Mouse (Mus musculus): ENCODE results near the gene Ppp1r2. TPM values are rescaled to one million over a fixed set of nuclear protein-coding genes. Genes with fewer than 3 reads are reported as not detected.

Gene Ppp1r2
- polyA plus RNA-seq, 1 experiment from 2014 or later: 95.5 TPM

- 85% methylated on average over 1 of the region's 1 CpGs for WGBS
- no peak overlapping the region for H3K4me2 ChIP-seq
- no peak overlapping the region for H3K27ac ChIP-seq
- no peaks in the 10 kb centered on the region for H3K27me3 ChIP-seq
- H3K9ac ChIP-seq: no peak overlapping the region
- no peak for ATAC-seq (ENCODE audit: low FRiP score)
- H3K4me1 ChIP-seq: no peaks in the 10 kb centered on the region
- H3K9me3 ChIP-seq: no peaks in the 10 kb centered on the region
- H3K36me3 ChIP-seq (replicated peaks): no peaks in the 10 kb centered on the region
- H3K4me3 ChIP-seq (replicated peaks): no peak overlapping the region
Observed at GRCm38 (mm10) chr16:31227746-31228145, 47.3 kb downstream of the Ppp1r2 start.

- 92% methylated on average over 4 of the region's 4 CpGs for WGBS
- Histone ChIP-seq H3K36me3 (replicated peaks) (no peaks in the 10 kb centered on the region), H3K4me2 (no peak overlapping the region), H3K4me1 (no peaks in the 10 kb centered on the region), H3K27ac (no peak overlapping the region), H3K27me3 (no peaks in the 10 kb centered on the region), H3K9ac (no peak overlapping the region), H3K4me3 (replicated peaks) (no peak overlapping the region), H3K9me3 (no peaks in the 10 kb centered on the region)
- no peak for ATAC-seq (ENCODE audit: low FRiP score)
Observed at GRCm38 (mm10) chr16:31215271-31215670, 59.8 kb downstream of the Ppp1r2 start.

- Histone ChIP-seq H3K4me3 (replicated peaks) (no peak overlapping the region), H3K4me1 (no peaks in the 10 kb centered on the region), H3K27me3 (no peaks in the 10 kb centered on the region), H3K9me3 (no peaks in the 10 kb centered on the region), H3K9ac (no peak overlapping the region), H3K4me2 (no peak overlapping the region), H3K27ac (no peak overlapping the region), H3K36me3 (replicated peaks) (no peaks in the 10 kb centered on the region)
- no peak for ATAC-seq (ENCODE audit: low FRiP score)
- WGBS: 82% methylated on average over 6 of the region's 6 CpGs
Observed at GRCm38 (mm10) chr16:31213463-31213862, 61.6 kb downstream of the Ppp1r2 start.

GRCm38 (mm10) chr16:31211503-31211902 is 63.6 kb downstream of the Ppp1r2 start:
- Histone ChIP-seq H3K9me3 (no peaks in the 10 kb centered on the region), H3K27ac (no peak overlapping the region), H3K4me3 (replicated peaks) (no peak overlapping the region), H3K9ac (no peak overlapping the region), H3K36me3 (replicated peaks) (no peaks in the 10 kb centered on the region), H3K4me2 (no peak overlapping the region), H3K4me1 (no peaks in the 10 kb centered on the region), H3K27me3 (no peaks in the 10 kb centered on the region)
- no peak for ATAC-seq (ENCODE audit: low FRiP score)
- 60% methylated on average over 9 of the region's 9 CpGs for WGBS

GRCm38 (mm10) chr16:31210453-31210852 is 64.6 kb downstream of the Ppp1r2 start:
- H3K27me3 ChIP-seq: no peaks in the 10 kb centered on the region
- 85% methylated on average over 4 of the region's 4 CpGs for WGBS
- H3K27ac ChIP-seq: no peak overlapping the region
- no peak overlapping the region for H3K4me2 ChIP-seq
- H3K9me3 ChIP-seq: no peaks in the 10 kb centered on the region
- H3K9ac ChIP-seq: no peak overlapping the region
- no peaks in the 10 kb centered on the region for H3K36me3 ChIP-seq (replicated peaks)
- ATAC-seq (ENCODE audit: low FRiP score): no peak
- no peak overlapping the region for H3K4me3 ChIP-seq (replicated peaks)
- no peaks in the 10 kb centered on the region for H3K4me1 ChIP-seq

GRCm38 (mm10) chr16:31209911-31210310 is 65.2 kb downstream of the Ppp1r2 start:
- no peak for ATAC-seq (ENCODE audit: low FRiP score)
- no peak overlapping the region for H3K4me3 ChIP-seq (replicated peaks)
- 88% methylated on average over 5 of the region's 5 CpGs for WGBS

GRCm38 (mm10) chr16:31205726-31206125 is 69.4 kb downstream of the Ppp1r2 start:
- H3K9me3 ChIP-seq: no peaks in the 10 kb centered on the region

More at GRCm38 (mm10) chr16:31209911-31210310, 65.2 kb downstream of the Ppp1r2 start:
- H3K27me3 ChIP-seq: no peaks in the 10 kb centered on the region
- no peaks in the 10 kb centered on the region for H3K9me3 ChIP-seq
- no peak overlapping the region for H3K27ac ChIP-seq
- H3K4me1 ChIP-seq: no peaks in the 10 kb centered on the region
- H3K36me3 ChIP-seq (replicated peaks): no peaks in the 10 kb centered on the region
- no peak overlapping the region for H3K4me2 ChIP-seq
- no peak overlapping the region for H3K9ac ChIP-seq

GRCm38 (mm10) chr16:31205187-31205586 is 69.9 kb downstream of the Ppp1r2 start:
- Histone ChIP-seq H3K4me2 (no peak overlapping the region), H3K9ac (no peak overlapping the region), H3K4me1 (peaks cover under 1% of the 10 kb centered on the region), H3K27ac (no peak overlapping the region), H3K9me3 (no peaks in the 10 kb centered on the region), H3K27me3 (no peaks in the 10 kb centered on the region), H3K4me3 (replicated peaks) (no peak overlapping the region), H3K36me3 (replicated peaks) (no peaks in the 10 kb centered on the region)
- ATAC-seq (ENCODE audit: low FRiP score): no peak
- WGBS: 91% methylated on average over 8 of the region's 8 CpGs

More at GRCm38 (mm10) chr16:31205726-31206125, 69.4 kb downstream of the Ppp1r2 start:
- no peak overlapping the region for H3K9ac ChIP-seq
- no peaks in the 10 kb centered on the region for H3K27me3 ChIP-seq
- H3K4me1 ChIP-seq: no peaks in the 10 kb centered on the region; the same call in 1 of the 2 replicates
- 86% methylated on average over 7 of the region's 7 CpGs for WGBS
- no peak overlapping the region for H3K27ac ChIP-seq
- no peak for ATAC-seq (ENCODE audit: low FRiP score)
- no peak overlapping the region for H3K4me2 ChIP-seq
- no peak overlapping the region for H3K4me3 ChIP-seq (replicated peaks)
- no peaks in the 10 kb centered on the region for H3K36me3 ChIP-seq (replicated peaks)

GRCm38 (mm10) chr16:31204216-31204615 is 70.9 kb downstream of the Ppp1r2 start:
- H3K9ac ChIP-seq: no peak overlapping the region
- H3K4me2 ChIP-seq: no peak overlapping the region
- no peak overlapping the region for H3K27ac ChIP-seq
- H3K27me3 ChIP-seq: no peaks in the 10 kb centered on the region
- 81% methylated on average over 1 of the region's 1 CpGs for WGBS
- H3K9me3 ChIP-seq: no peaks in the 10 kb centered on the region
- H3K36me3 ChIP-seq (replicated peaks): no peaks in the 10 kb centered on the region
- no peak overlapping the region for H3K4me3 ChIP-seq (replicated peaks)
- no peak for ATAC-seq (ENCODE audit: low FRiP score)
- H3K4me1 ChIP-seq: peaks cover 11% of the 10 kb centered on the region

- WGBS: 92% methylated on average over 2 of the region's 2 CpGs
- H3K4me1 ChIP-seq: peaks cover 17% of the 10 kb centered on the region
- no peak for ATAC-seq (ENCODE audit: low FRiP score)
- H3K4me2 ChIP-seq: peak overlapping the region; percentile 83
- H3K27ac ChIP-seq: no peak overlapping the region
- H3K27me3 ChIP-seq: no peaks in the 10 kb centered on the region
- H3K9ac ChIP-seq: 0 out of 2 replicates have a peak overlapping the region, but pooled peaks have one; percentile 90
- H3K36me3 ChIP-seq (replicated peaks): no peaks in the 10 kb centered on the region
- H3K9me3 ChIP-seq: no peaks in the 10 kb centered on the region
- H3K4me3 ChIP-seq (replicated peaks): no peak overlapping the region
Observed at GRCm38 (mm10) chr16:31201704-31202103, 73.4 kb downstream of the Ppp1r2 start.

Small RNAs within 50 kb of the gene (microRNA-seq; reads per million reads assigned to microRNA genes)
- not detected for gene Gm27415

Other genes with a start within 250 kb of the Ppp1r2 start
- 12.4 and 12.7 TPM in 2 replicates for gene Xxylt1, start 193.8 kb downstream of the Ppp1r2 start, polyA plus RNA-seq (2016; fragmentation: Nextera tagmentation; extraction: Ambion mirVana)
- 24.5 and 26.6 TPM in 2 replicates for gene Acap2, start 74.0 kb downstream of the Ppp1r2 start, polyA plus RNA-seq (2016; fragmentation: Nextera tagmentation; extraction: Ambion mirVana)
- 28.3 and 41.7 TPM in 2 replicates for gene Apod, start 39.5 kb upstream of the Ppp1r2 start, polyA plus RNA-seq (2016; fragmentation: Nextera tagmentation; extraction: Ambion mirVana)
- 49.3 and 51.1 TPM in 2 replicates for gene Bdh1, start 147.0 kb upstream of the Ppp1r2 start, polyA plus RNA-seq (2016; fragmentation: Nextera tagmentation; extraction: Ambion mirVana)